Mouse (Mus musculus): ENCODE data around the gene Gm20817. TPM values are rescaled to one million over a fixed set of nuclear protein-coding genes. Genes with fewer than 3 reads are reported as not detected.
"Not testable (repeated sequence)": the region's sequence is repeated elsewhere in the genome, so short reads cannot be mapped to it uniquely, and the experiment has no call there.

Gm20817 gene
- polyA plus RNA-seq (2012; fragmentation: generic; extraction: Trizol): not detected
- long read RNA-seq, experiment 1: 0 reads
- long read RNA-seq, experiment 2: 0 reads

DNA sequence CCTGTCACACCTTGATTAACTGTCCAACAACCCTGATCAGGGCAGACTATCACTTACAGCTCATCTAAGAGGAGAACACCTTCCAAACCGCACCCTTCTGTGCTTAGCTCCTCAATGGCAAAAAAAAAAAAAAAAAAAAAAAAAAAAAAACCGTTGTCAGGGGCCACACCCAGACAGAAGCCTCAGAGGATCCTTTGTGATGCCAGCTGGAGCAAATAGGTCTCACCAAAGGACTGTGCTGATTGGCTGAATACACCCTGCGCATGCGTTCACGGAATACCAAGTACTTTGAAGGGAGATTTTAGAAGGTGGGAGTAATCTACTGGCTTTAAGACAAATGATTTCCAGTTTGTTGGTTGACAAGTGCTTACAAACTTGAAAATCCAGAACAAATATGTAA, at the start of gene Gm20817:
Gene Gm20817 (minus strand): TSS at position 101 of the 400 bp plus-strand sequence.
- H3K27me3 ChIP-seq (ENCODE audit: control insufficient read depth, insufficient read depth, insufficient read length); H3K79me2 ChIP-seq (ENCODE audit: control insufficient read depth, insufficient read depth); H3K36me3 ChIP-seq (ENCODE audit: control insufficient read depth, insufficient read depth); H3K4me3 ChIP-seq (ENCODE audit: insufficient read depth, poor library complexity, severe bottlenecking); H3ac ChIP-seq (ENCODE audit: control insufficient read depth, insufficient read length, low read depth); H3K79me3 ChIP-seq (ENCODE audit: low read depth): not testable (repeated sequence)

All from C2C12 (cell line).